Mouse (Mus musculus) thymus, postnatal 25 days (tissue): Measurements from ENCODE around the gene Camk2g.
"Not testable (repeated sequence)": the region's sequence is repeated elsewhere in the genome, so short reads cannot be mapped to it uniquely, and the experiment has no call there.

Experiments used
- DNase-seq: peaks from one replicate; pipeline ENCODE4 v3.0.0; 2022

Camk2g gene

GRCm38 (mm10) chr14:20735892-20736390 is 57.9 kb downstream of the Camk2g start:
- no peak for DNase-seq

GRCm38 (mm10) chr14:20735052-20735451 is 58.8 kb downstream of the Camk2g start:
- DNase-seq: no peak

GRCm38 (mm10) chr14:20733952-20734774 is 59.7 kb downstream of the Camk2g start, which contains the start of gene Ndst2:
TSS of gene Ndst2 (minus strand) at chr14:20734562.
- peak; percentile 85 for DNase-seq

- no peak for DNase-seq
These were observed 60.6 kb downstream of the Camk2g start for GRCm38 (mm10) chr14:20733041-20733951.

GRCm38 (mm10) chr14:20730853-20731602 is 62.9 kb downstream of the Camk2g start:
- no peak for DNase-seq

GRCm38 (mm10) chr14:20729871-20730270 is 64.0 kb downstream of the Camk2g start:
- DNase-seq: no peak

GRCm38 (mm10) chr14:20725660-20726339 is 68.1 kb downstream of the Camk2g start:
- DNase-seq: no peak

GRCm38 (mm10) chr14:20724043-20724442 is 69.8 kb downstream of the Camk2g start:
- peak; percentile 47 for DNase-seq

GRCm38 (mm10) chr14:20723006-20723405 is 70.9 kb downstream of the Camk2g start:
- DNase-seq: no peak

- no peak for DNase-seq
These were observed 72.5 kb downstream of the Camk2g start for GRCm38 (mm10) chr14:20721371-20721770.

GRCm38 (mm10) chr14:20719767-20720166 is 74.1 kb downstream of the Camk2g start:
- no peak for DNase-seq

GRCm38 (mm10) chr14:20718443-20718842 is 75.4 kb downstream of the Camk2g start:
- no peak for DNase-seq

GRCm38 (mm10) chr14:20713832-20714231 is 80.1 kb downstream of the Camk2g start:
- no peak for DNase-seq

- no peak for DNase-seq
These were observed 85.6 kb downstream of the Camk2g start for GRCm38 (mm10) chr14:20708239-20708638.

- peak; percentile 71 for DNase-seq
These were observed 86.4 kb downstream of the Camk2g start, which contains the start of gene Zswim8 for GRCm38 (mm10) chr14:20707201-20708190. TSS of gene Zswim8 (plus strand) at chr14:20707552.

- DNase-seq: not testable (repeated sequence)
These were observed 90.4 kb downstream of the Camk2g start for GRCm38 (mm10) chr14:20703461-20703860.

GRCm38 (mm10) chr14:20702741-20703381 is 91.0 kb downstream of the Camk2g start, which contains the start of gene Chchd1:
TSS of gene Chchd1 (plus strand) at chr14:20703006.
- peak; percentile 82 for DNase-seq

- no peak for DNase-seq
These were observed 91.7 kb downstream of the Camk2g start for GRCm38 (mm10) chr14:20702096-20702740.

GRCm38 (mm10) chr14:20701554-20701953 is 92.3 kb downstream of the Camk2g start:
- DNase-seq: no peak
